In the genomic region with DNA sequence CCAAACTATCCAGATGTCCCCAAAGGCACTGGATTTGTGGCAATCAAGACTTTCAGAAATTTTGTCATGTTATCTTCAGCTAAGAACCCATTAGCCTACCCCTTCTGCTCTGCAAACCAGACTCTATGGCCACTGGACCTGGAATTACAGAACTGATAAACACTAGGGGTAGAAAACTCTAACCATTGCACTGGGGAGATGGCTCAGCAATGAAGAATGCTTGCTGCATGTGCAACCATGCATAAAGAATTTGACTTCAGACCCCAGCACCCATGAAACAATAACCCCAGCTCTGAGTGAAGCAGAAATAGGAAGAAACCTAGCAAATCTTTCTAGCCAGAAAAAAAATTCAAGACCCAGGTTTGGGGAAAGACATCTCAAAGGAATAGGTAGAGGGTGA, we compare ENCODE assay signal across 22 mouse cellular contexts.
A peak's percentile ranks its signal among the peaks of the same experiment; 100 is the strongest.
DNase-seq lines count a peak whose midpoint lies in the region; ATAC-seq and TF ChIP-seq lines count a peak whose summit lies in the region.
"Had no signal": no experiment of that assay in that cellular context is flagged by ENCODE, and none has a peak within 500 bp of the region (broad histone marks: within the 10 kb centered on the region; RNA-seq: fewer than 3 reads in every experiment).

No protein-coding gene starts in this region.

- H3K4me2 ChIP-seq in midbrain, embryonic 14.5 days (ENCODE audit: low read length) = no peak overlapping the region
- H3K4me2 ChIP-seq: liver, embryonic 12.5 days; midbrain, embryonic 15.5 days; stomach, embryonic 15.5 days had no signal

- H3K27ac ChIP-seq in gastrocnemius, adult 2 months = peak overlapping the region; percentile 43
- 0 out of 2 replicates have a peak overlapping the region, but pooled peaks have one; percentile 13 for H3K27ac ChIP-seq in midbrain, embryonic 14.5 days (replicated peaks; ENCODE audit: low read depth, low read length)
- no peak overlapping the region for H3K27ac ChIP-seq in midbrain, embryonic 10.5 days (replicated peaks)
- no peak overlapping the region for H3K27ac ChIP-seq in heart, adult 2 months
- H3K27ac ChIP-seq: hindbrain, embryonic 10.5 days; liver, embryonic 12.5 days; macrophage; midbrain, embryonic 15.5 days had no signal

- 0 out of 2 replicates have a peak, but pooled peaks cover 2% of the 10 kb centered on the region for H3K4me1 ChIP-seq in midbrain, embryonic 14.5 days (ENCODE audit: control insufficient read depth, insufficient read depth, low read length)
- peaks cover 14% of the 10 kb centered on the region; the same call in 1 of the 2 replicates for H3K4me1 ChIP-seq in midbrain, embryonic 10.5 days
- H3K4me1 ChIP-seq in heart, adult 2 months (ENCODE audit: control insufficient read depth, insufficient read depth, low read length) = no peaks in the 10 kb centered on the region; the same call in 1 of the 2 replicates
- H3K4me1 ChIP-seq: liver, embryonic 12.5 days; midbrain, embryonic 15.5 days had no signal

- POLR2A ChIA-PET in Patski (lab: Charles Lee) = no interaction called here

- no peak overlapping the region for H3K9ac ChIP-seq in midbrain, embryonic 14.5 days (replicated peaks; ENCODE audit: low read length)
- H3K9ac ChIP-seq in heart, adult 2 months (ENCODE audit: low read depth, low read length) = no peak overlapping the region
- H3K9ac ChIP-seq: liver, embryonic 12.5 days; liver, postnatal 0 days; midbrain, embryonic 15.5 days; stomach, embryonic 15.5 days had no signal

- in situ Hi-C loops in Patski (cut with MboI; ENCODE audit: low pct_unique_long_range_greater_than_20kb) = no loop called here

- no peaks in the 10 kb centered on the region for H3K36me3 ChIP-seq in midbrain, embryonic 14.5 days (ENCODE audit: control insufficient read depth, insufficient read depth, low read length)
- H3K36me3 ChIP-seq in midbrain, embryonic 10.5 days = no peaks in the 10 kb centered on the region
- H3K36me3 ChIP-seq in heart, adult 2 months (ENCODE audit: control insufficient read depth, insufficient read depth, low read length) = no peaks in the 10 kb centered on the region
- H3K36me3 ChIP-seq: hindbrain, embryonic 10.5 days; liver, embryonic 12.5 days; midbrain, embryonic 15.5 days; stomach, embryonic 15.5 days had no signal

- no peak for TF ChIP-seq CTCF in gastrocnemius, adult 2 months (IDR thresholded peaks at IDR 0.05)
- TF ChIP-seq CTCF in Patski (IDR thresholded peaks at IDR 0.05) = no peak
- TF ChIP-seq CTCF in heart, adult 2 months (IDR thresholded peaks at IDR 0.05) = no peak

- no peak for TF ChIP-seq POLR2A in heart, adult 2 months (IDR thresholded peaks at IDR 0.05; ENCODE audit: insufficient read depth, low read depth, low read length)

- intact Hi-C loops in gastrocnemius, adult 2 months (cut with DNase I) = no loop called here
- intact Hi-C loops in heart, adult 2 months (cut with DNase I) = no loop called here

- no peaks in the 10 kb centered on the region for H3K9me3 ChIP-seq in midbrain, embryonic 14.5 days (ENCODE audit: control insufficient read depth, low read length)
- H3K9me3 ChIP-seq in midbrain, embryonic 10.5 days (replicated peaks) = no peaks in the 10 kb centered on the region
- H3K9me3 ChIP-seq: hindbrain, embryonic 10.5 days; liver, embryonic 12.5 days; midbrain, embryonic 15.5 days; stomach, embryonic 15.5 days had no signal

- ATAC-seq in midbrain, embryonic 14.5 days (ENCODE audit: low FRiP score, low TSS enrichment) = no peak
- peak; percentile 82 for ATAC-seq in Patski
- ATAC-seq: activated CD4-positive, CD25-positive, alpha-beta regulatory T cell, adult 4 months; CD4-positive, CD25-positive, alpha-beta regulatory T cell, adult 4 months; forebrain, embryonic 14.5 days; liver, embryonic 12.5 days; liver, postnatal 0 days; midbrain, embryonic 15.5 days had no signal

- H3K27me3 ChIP-seq in midbrain, embryonic 14.5 days (ENCODE audit: control insufficient read depth, insufficient read depth, low read length) = no peaks in the 10 kb centered on the region
- H3K27me3 ChIP-seq in midbrain, embryonic 10.5 days (ENCODE audit: low read depth, poor library complexity, severe bottlenecking) = no peaks in the 10 kb centered on the region
- no peaks in the 10 kb centered on the region for H3K27me3 ChIP-seq in Patski
- no peaks in the 10 kb centered on the region for H3K27me3 ChIP-seq in heart, adult 2 months (ENCODE audit: control insufficient read depth, insufficient read depth, low read length)
- H3K27me3 ChIP-seq: liver, embryonic 12.5 days; midbrain, embryonic 15.5 days; stomach, embryonic 15.5 days had no signal

- TF ChIP-seq EP300 in heart, adult 2 months (IDR thresholded peaks at IDR 0.05; ENCODE audit: insufficient read depth, low read depth, low read length) = no peak

- CTCF ChIA-PET in Patski (lab: Charles Lee) = no interaction called here

- H3K79me2 ChIP-seq in heart, adult 2 months (replicated peaks; ENCODE audit: control insufficient read depth, insufficient read depth, low read length) = no peaks in the 10 kb centered on the region

- DNase-seq in gastrocnemius, adult 2 months = no peak
- no peak for DNase-seq in gastrocnemius, adult 18-20 months (ENCODE audit: low spot score)
- no peak for DNase-seq in midbrain, embryonic 14.5 days
- no peak for DNase-seq in midbrain, embryonic 10.5 days (ENCODE audit: low spot score)
- peak; percentile 10 for DNase-seq in Patski (ENCODE audit: low read depth, low spot score)
- no peak for DNase-seq in frontal cortex, postnatal 36 days (ENCODE audit: low spot score in 2 of 2)
- no peak for DNase-seq in heart, adult 2 months
- DNase-seq: cerebellum, adult 18-20 months; cerebellum, postnatal 10 days; layer of hippocampus, postnatal 36 days; left cerebral cortex, postnatal 4 days; liver, postnatal 0 days; thymus, adult 18-20 months; thymus, postnatal 25 days had no signal

- H3K4me3 ChIP-seq in gastrocnemius, adult 2 months = no peak overlapping the region
- H3K4me3 ChIP-seq in midbrain, embryonic 14.5 days (replicated peaks; ENCODE audit: low read depth, low read length) = no peak overlapping the region
- no peak overlapping the region for H3K4me3 ChIP-seq in midbrain, embryonic 10.5 days
- no peak overlapping the region for H3K4me3 ChIP-seq in heart, adult 2 months
- H3K4me3 ChIP-seq: hindbrain, embryonic 10.5 days; liver, embryonic 12.5 days; midbrain, embryonic 15.5 days; stomach, embryonic 15.5 days had no signal

Comparison
In these comparisons a context has a peak if more than half of its experiments do, and no peak if none do; other contexts are left out.
1. H3K27ac ChIP-seq: peak in gastrocnemius, adult 2 months (single experiment) and midbrain, embryonic 14.5 days (single experiment); none in midbrain, embryonic 10.5 days (single experiment) and heart, adult 2 months (single experiment).